Mouse (Mus musculus): ENCODE data around the gene Ankrd13b. TPM values are rescaled to one million over a fixed set of nuclear protein-coding genes. Genes with fewer than 3 reads are reported as not detected.

Ankrd13b gene
- polyA plus RNA-seq, 1 experiment from 2014 or later: 12.9 TPM

DNA sequence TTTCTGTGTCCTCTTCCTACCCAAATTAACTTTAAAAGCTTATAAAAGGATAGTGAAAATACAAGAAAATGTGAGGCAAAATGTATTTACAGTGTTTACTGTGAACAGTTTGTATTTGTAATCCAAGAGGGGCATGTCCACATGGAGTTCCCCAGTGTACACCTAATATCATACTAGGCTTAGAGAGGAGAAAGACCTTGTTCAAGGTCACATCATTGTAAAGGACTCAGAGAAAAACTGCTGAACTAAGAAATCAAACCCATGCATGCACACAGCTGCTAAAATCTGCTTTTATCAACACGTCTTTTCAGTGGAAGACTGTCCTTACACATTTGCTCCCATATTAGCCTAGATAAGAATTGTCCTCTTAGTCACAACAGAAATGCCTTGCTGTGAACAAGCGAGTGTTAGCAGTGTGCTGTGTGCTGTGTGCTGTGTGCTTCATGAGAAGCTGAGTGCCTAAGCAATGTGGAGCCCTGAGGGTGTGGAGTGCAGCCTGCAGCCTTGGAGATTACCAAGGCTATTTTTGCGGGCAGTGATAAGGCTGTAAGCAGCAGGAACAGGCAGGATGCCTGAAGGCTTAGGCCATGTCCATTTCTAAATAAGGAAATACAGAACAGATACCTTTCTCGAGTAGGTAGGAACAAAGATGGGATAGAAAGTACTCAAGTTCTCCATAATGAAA, 66.2 kb downstream of the Ankrd13b start:
- WGBS: 65% methylated on average over 4 of the region's 4 CpGs
- Histone ChIP-seq H3K4me2 (no peak overlapping the region), H3K4me3 (ENCODE audit: low read depth, low read length) (no peak overlapping the region), H3K9ac (no peak overlapping the region), H3K27me3 (ENCODE audit: insufficient read depth, low read length) (no peaks in the 10 kb centered on the region), H3K36me3 (ENCODE audit: insufficient read depth) (peaks cover 10% of the 10 kb centered on the region), H3K9me3 (ENCODE audit: low read depth, low read length) (no peaks in the 10 kb centered on the region), H3K4me1 (ENCODE audit: insufficient read depth) (no peaks in the 10 kb centered on the region), H3K27ac (ENCODE audit: low read depth) (peak overlapping the region; percentile 42)
- DNase-seq: no peak
- no peak for ATAC-seq (ENCODE audit: insufficient read depth)
- no peak for TF ChIP-seq CTCF (IDR thresholded peaks at IDR 0.05; ENCODE audit: low read depth)

Other genes with a start within 250 kb of the Ankrd13b start
- 0.22 and 0.99 TPM in 2 replicates for gene Coro6, start 27.3 kb downstream of the Ankrd13b start, polyA plus RNA-seq (2014; fragmentation: Nextera tagmentation; extraction: Ambion mirVana)
- gene Git1, start 3.9 kb upstream of the Ankrd13b start, polyA plus RNA-seq (2014; fragmentation: Nextera tagmentation; extraction: Ambion mirVana): 18.4 and 21.1 TPM in 2 replicates
- gene Abhd15, start 25.4 kb upstream of the Ankrd13b start, polyA plus RNA-seq (2014; fragmentation: Nextera tagmentation; extraction: Ambion mirVana): 3.0 and 3.2 TPM in 2 replicates
- 39.2 and 40.3 TPM in 2 replicates for gene Trp53i13, start 26.3 kb upstream of the Ankrd13b start, polyA plus RNA-seq (2014; fragmentation: Nextera tagmentation; extraction: Ambion mirVana)
- 0.16 TPM in 1 of 2 replicates, not detected in the other for gene Gm10392, start 29.5 kb upstream of the Ankrd13b start, polyA plus RNA-seq (2014; fragmentation: Nextera tagmentation; extraction: Ambion mirVana)
- 20.8 TPM in 2 replicates for gene Taok1, start 118.1 kb upstream of the Ankrd13b start, polyA plus RNA-seq (2014; fragmentation: Nextera tagmentation; extraction: Ambion mirVana)
- gene Nufip2, start 196.5 kb upstream of the Ankrd13b start, polyA plus RNA-seq (2014; fragmentation: Nextera tagmentation; extraction: Ambion mirVana): 6.5 and 7.5 TPM in 2 replicates
- gene Cryba1, start 235.6 kb upstream of the Ankrd13b start, polyA plus RNA-seq (2014; fragmentation: Nextera tagmentation; extraction: Ambion mirVana): not detected in 2 replicates

Data from lung, embryonic 14.5 days (tissue).